Mouse (Mus musculus): Measurements from ENCODE around the gene March10.

Gene March10

GRCm38 (mm10) chr11:105465488-105465887, 9.0 kb upstream of the March10 start:
- DNase-seq, result no peak

GRCm38 (mm10) chr11:105464430-105464967, 8.0 kb upstream of the March10 start:
- peak; percentile 13 for DNase-seq

- DNase-seq, result peak; percentile 38
Observed at GRCm38 (mm10) chr11:105459900-105460299, 3.4 kb upstream of the March10 start.

- DNase-seq, result no peak
Observed at GRCm38 (mm10) chr11:105457041-105457440, 506 bp upstream of the March10 start.

- no peak for DNase-seq
Observed at GRCm38 (mm10) chr11:105455118-105455517, 1.4 kb downstream of the March10 start.

- DNase-seq, result no peak
Observed at GRCm38 (mm10) chr11:105453084-105453483, 3.5 kb downstream of the March10 start.

- DNase-seq, result no peak
Observed at GRCm38 (mm10) chr11:105452504-105452903, 4.0 kb downstream of the March10 start.

GRCm38 (mm10) chr11:105451553-105452135, 4.9 kb downstream of the March10 start:
- no peak for DNase-seq

- DNase-seq, result peak; percentile 65
Observed at GRCm38 (mm10) chr11:105449581-105450315, 6.8 kb downstream of the March10 start.

GRCm38 (mm10) chr11:105447661-105448060, 8.9 kb downstream of the March10 start:
- DNase-seq, result no peak

GRCm38 (mm10) chr11:105446221-105446620, 10.3 kb downstream of the March10 start:
- no peak for DNase-seq

GRCm38 (mm10) chr11:105445741-105446140, 10.8 kb downstream of the March10 start:
- no peak for DNase-seq

GRCm38 (mm10) chr11:105444929-105445328, 11.6 kb downstream of the March10 start:
- no peak for DNase-seq

GRCm38 (mm10) chr11:105443505-105443904, 13.0 kb downstream of the March10 start:
- DNase-seq, result no peak

GRCm38 (mm10) chr11:105439796-105440195, 16.7 kb downstream of the March10 start:
- no peak for DNase-seq

- DNase-seq, result no peak
Observed at GRCm38 (mm10) chr11:105438907-105439306, 17.6 kb downstream of the March10 start.

- DNase-seq, result no peak
Observed at GRCm38 (mm10) chr11:105426441-105426840, 30.1 kb downstream of the March10 start.

GRCm38 (mm10) chr11:105424643-105425042, 31.9 kb downstream of the March10 start:
- DNase-seq, result no peak

- peak; percentile 55 for DNase-seq
Observed at GRCm38 (mm10) chr11:105420671-105421450, 35.7 kb downstream of the March10 start.

GRCm38 (mm10) chr11:105419946-105420345, 36.6 kb downstream of the March10 start:
- DNase-seq, result no peak

- DNase-seq, result no peak
Observed at GRCm38 (mm10) chr11:105414009-105414408, 42.5 kb downstream of the March10 start.

- DNase-seq, result no peak
Observed at GRCm38 (mm10) chr11:105409408-105409807, 47.1 kb downstream of the March10 start.

GRCm38 (mm10) chr11:105407846-105408441, 48.6 kb downstream of the March10 start:
- DNase-seq, result no peak
